Mouse (Mus musculus) gastrocnemius, adult 18-20 months (tissue): ENCODE measurements at regions not wholly inside any gene's neighbourhood (a gene's known extent, or its start where the extent isn't known, plus 50 kb on each side); places are given as distances from the start of the nearest gene placed in this dataset.
A peak's percentile ranks its signal among the peaks of the same experiment; 100 is the strongest.

Experiments used
- DNase-seq: peaks from one replicate; pipeline ENCODE4 v3.0.0; 2021; ENCODE audit warnings: low spot score

- no peak for DNase-seq
Observed at GRCm38 (mm10) chr1:83728810-83729209, 320.8 kb upstream of the Sphkap start.

- no peak for DNase-seq
Observed at GRCm38 (mm10) chr1:83727938-83728337, 319.9 kb upstream of the Sphkap start.

- peak; percentile 54 for DNase-seq
Observed at GRCm38 (mm10) chr1:83727215-83727614, 319.2 kb upstream of the Sphkap start.

DNA sequence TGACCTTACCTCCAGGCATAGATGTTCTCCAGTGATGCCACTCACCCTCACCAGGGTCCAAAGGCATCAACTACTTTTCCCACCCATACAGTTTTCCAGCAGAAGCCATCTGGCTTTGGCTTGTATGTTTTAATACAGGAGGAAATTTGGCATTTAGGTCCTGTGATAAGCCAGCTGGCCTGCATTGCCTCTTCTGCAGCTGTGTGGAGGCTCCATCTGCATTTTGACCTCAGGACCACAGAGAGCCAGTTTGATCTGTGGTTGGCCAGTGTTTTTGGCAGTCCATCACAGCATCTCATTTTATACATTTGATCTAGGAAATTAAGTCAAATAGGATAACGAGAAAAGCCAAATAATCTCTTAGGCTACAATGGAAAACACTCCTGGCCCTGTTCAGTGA, 315.1 kb upstream of the Sphkap start:
- DNase-seq: peak; percentile 30

DNA sequence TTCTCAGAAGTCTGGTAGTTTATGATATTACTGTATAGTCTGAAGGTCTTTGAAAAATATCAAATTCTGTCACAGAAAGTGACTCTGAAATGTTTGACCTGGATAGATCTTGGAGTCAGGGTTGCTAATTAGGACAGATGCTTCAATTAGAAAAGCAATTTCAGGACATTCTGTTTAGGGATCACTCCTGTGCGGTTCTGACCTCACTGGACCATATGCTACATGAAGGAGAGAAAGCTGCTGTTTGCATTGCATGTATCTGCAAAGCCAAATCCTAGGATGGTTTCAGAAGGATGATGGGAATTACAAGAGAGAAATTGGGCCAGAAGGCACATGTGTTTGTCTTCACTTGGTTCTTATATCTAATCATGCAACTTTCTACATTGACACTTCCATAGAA, 312.2 kb upstream of the Sphkap start:
- no peak for DNase-seq

DNA sequence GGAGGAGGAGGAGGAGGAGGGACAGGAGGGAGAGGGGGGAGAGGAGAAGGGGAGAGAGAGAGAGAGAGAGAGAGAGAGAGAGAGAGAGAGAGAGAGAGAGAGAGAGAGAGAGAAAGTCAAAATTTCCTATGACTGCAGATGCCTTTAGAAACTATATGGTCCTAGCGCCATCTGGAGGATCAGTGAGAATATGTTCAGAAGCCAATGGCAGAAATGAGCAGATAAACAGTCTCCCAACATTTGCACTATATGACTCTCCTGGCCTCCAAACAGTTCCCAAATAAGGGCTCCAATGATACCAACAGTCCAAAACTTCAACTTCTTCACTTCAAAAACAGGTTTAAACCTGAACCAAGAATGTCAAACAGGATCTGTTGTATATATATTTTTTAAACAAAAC, 309.1 kb upstream of the Sphkap start:
- peak; percentile 18 for DNase-seq

DNA sequence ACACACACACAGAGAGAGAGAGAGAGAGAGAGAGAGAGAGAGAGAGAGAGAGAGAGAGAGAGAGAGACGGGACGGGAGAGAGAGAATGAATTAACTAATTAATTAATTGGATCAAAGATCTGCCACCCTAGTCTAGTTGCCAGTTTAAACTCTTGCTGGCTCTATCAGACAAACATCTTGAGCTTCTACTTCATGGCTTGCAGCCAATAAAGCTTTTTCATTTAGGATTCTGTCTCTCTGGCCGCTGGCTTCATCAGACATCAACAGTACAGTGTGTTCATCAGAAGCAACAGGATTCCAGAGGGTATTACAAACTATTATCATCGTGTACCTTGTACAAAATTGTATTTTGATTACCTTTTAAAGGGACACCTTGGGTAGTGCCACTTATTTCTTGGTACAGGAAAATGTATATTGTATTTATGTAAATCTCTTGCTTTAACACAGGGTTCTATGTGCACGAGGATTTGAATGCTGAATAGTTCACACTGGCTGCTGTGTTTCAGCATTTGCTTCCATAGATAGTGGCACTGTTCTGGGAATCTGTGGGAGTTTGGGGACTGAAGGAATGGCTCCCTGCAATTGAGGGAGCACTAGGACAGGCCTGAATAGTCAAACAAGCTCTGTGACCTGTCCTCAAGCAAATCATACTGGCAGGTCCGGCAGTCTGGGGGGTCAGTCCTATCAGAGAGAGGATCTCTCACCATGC, 293.9 kb upstream of the Sphkap start:
- DNase-seq: no peak

DNA sequence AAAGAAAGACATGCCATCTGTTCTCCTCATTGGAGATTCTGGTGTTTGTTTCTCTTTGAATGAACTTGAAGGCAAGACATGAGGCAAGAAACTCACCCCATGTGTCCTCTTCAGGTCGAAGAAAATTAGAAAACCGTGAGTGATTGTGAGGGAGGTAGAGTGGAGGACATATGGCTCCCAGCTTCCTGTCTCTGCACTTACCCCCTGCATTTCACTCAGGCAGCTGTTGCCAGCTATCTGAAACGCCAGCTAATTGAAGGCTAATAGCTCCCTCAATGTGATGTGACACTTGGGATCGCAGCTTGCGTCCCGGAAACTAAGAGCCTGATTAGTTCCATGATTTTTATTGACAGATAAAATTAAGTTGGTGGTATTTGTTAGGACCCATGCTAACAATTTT, 289.4 kb upstream of the Sphkap start:
- DNase-seq: no peak

GRCm38 (mm10) chr1:83685221-83685620, 277.2 kb upstream of the Sphkap start:
- no peak for DNase-seq

GRCm38 (mm10) chr1:83665326-83665725, 257.3 kb upstream of the Sphkap start:
- no peak for DNase-seq

DNA sequence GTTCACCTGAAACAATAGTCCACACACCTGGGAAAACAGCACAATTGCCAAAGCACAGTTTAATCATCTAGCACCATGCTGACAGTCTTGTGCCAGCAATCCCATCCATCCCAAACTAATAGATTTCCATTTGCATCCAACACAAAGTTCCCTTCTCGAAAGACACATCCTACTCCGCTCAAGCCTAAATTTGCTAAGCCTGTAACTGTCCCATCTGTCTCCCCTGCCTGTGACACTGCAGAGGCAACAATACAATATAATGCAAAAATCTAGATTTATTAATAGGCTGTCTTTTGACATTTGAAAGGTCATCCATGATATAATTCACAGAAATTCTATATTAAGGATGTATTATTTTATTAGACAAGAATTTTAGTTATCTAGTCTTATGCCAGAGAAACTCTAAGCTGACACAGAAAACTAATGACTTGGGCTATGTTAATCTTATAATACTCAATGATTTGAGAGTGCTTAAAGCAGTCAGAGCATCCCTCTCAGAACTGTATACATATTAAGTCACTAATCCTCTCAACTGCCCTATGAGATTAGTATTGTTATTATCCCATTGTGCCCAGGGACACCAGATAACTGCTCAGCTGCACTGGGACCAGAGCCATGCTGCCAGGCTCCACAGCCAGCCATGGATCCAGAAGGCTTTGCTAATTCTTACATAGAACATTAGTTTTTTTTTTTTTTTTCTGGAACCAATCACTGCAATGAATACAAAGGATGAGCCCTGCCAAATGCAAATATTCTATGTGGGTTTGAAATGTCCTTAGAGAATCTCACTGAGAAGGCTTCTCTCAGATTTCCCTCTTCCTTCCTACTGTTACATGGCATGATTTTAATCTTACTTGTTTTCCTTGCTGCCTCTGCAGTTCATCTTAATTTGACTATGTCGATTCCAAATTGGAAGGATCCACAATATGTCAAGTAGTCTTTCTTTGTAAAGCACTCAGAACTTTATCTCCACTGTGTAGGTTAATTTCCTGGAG, 254.1 kb upstream of the Sphkap start:
- DNase-seq: no peak

- DNase-seq: no peak
Observed at GRCm38 (mm10) chr1:83653661-83654060, 245.7 kb upstream of the Sphkap start.

DNA sequence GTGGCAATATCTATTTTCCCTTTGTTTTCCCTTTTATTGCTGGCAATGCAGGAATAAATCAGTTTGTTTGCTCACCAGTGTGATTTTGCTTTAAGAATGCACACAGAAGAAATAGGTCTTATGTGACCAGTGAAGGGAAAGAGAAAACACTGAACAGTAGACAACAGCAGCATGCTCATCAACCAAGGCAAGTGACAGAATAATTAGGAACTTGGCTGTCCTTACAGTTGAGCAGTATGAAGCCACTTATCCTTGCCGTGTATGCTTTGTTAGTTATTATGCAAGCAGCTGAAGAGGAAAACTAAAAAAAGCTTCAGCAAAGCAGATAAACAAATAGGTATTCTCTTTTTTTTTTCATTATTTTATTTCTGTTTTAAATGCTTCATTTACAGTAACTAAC, 237.6 kb upstream of the Sphkap start:
- DNase-seq: no peak

DNA sequence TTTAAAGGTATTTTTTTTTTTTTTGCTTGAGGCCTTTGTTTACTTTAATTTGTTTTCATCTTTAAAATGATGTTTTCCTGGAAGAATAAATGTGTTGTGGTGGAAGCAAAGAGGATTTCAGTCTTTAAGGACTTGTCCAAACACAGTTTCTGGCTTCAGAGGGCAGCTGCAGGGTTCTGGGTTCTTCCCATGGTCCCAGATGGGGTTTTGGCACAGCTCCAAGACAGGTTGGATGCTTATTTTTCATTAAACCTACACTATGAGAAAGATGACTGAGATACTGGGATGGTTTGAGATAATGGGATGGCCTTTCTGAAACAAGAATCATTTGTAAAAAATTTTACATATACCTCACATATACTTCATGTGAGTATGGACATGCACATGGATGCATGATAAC, 234.7 kb upstream of the Sphkap start:
- DNase-seq: no peak

GRCm38 (mm10) chr1:83636051-83636450, 228.1 kb upstream of the Sphkap start:
- no peak for DNase-seq

GRCm38 (mm10) chr1:83631798-83632197, 223.8 kb upstream of the Sphkap start:
- no peak for DNase-seq

DNA sequence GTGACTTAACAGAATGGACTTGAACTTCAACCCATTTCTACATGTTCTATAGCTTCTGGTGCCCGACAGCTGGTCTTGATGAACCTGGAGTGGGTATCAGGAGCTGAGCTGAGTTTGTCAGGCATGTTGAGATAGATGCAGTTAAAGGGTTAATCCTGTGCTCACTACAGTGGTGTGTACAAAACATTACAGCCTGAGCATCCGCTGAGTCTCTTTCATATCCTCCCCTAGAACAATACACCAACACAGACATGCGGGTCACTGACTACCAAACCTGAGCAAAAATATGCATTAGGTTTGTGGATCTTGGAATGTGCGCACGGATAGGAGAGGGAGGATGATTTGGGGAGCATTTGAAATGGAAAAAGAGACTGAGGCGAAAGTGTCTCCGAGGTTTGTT, 223.4 kb upstream of the Sphkap start:
- no peak for DNase-seq

GRCm38 (mm10) chr1:83587258-83587657, 179.3 kb upstream of the Sphkap start:
- DNase-seq: no peak

DNA sequence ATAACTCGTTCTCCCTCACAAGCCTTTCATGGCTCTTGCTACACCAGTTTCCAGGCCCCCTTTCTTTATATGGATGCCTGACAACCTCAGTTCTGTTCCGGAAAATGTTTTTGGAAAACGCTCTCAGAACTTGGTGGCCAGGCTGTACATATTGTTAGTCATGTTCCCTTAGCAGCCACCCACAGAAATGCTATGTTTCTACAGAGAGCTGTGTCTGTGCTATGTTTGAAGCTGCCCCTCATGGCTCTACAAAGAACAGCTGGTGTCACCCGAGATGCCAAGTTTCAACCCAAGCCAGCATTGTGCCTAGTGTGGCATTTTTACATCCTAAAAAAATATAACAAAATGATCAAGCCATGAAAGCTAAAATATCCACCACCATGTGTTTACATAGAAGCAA, 175.0 kb upstream of the Sphkap start:
- no peak for DNase-seq

- DNase-seq: no peak
Observed at GRCm38 (mm10) chr1:83569991-83570390, 162.0 kb upstream of the Sphkap start.

GRCm38 (mm10) chr1:83568746-83569145, 160.7 kb upstream of the Sphkap start:
- no peak for DNase-seq

- DNase-seq: no peak
Observed at GRCm38 (mm10) chr1:83551617-83552016, 143.6 kb upstream of the Sphkap start.

DNA sequence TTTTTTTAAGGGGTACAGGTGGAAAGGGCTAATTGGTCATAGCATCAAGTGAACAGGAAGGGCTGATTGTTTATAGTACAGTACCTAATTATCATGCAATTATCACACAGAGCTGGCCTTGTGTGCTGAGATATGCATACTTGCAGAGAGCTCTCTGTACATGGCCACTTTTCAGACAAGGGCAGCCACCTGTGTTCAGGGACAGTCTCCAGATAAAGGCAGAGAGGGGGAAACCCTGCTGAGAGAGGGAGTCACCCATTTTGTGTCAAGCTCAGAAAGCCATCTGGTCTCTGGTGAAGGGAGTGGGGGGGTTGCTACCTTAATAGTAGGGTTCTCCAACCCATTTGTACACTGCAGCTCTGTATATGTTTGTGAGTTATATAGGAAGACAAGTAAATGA, 127.5 kb upstream of the Sphkap start:
- DNase-seq: no peak
